Mouse (Mus musculus) c-Kit-positive CD71-negative TER-119-negative erythroid progenitor cells, embryonic 14.5 days (primary cell): ENCODE data around the gene Abcc1.

Source experiments
- DNase-seq: peaks from one replicate; pipeline ENCODE4 v3.0.0-alpha.2; 2013; ENCODE audit warnings: low read depth

The Abcc1 gene

GRCm38 (mm10) chr16:14361362-14362098, at the start of gene Abcc1:
TSS of gene Abcc1 (plus strand) at chr16:14361558.
- DNase-seq = no peak

GRCm38 (mm10) chr16:14312914-14313313, 48.4 kb upstream of the Abcc1 start:
- DNase-seq = no peak

GRCm38 (mm10) chr16:14316884-14317876, 44.2 kb upstream of the Abcc1 start, which contains the start of gene Fopnl:
TSS of gene Fopnl (minus strand) at chr16:14317405.
- DNase-seq = peak; percentile 84

GRCm38 (mm10) chr16:14319681-14320080, 41.7 kb upstream of the Abcc1 start:
- no peak for DNase-seq

- no peak for DNase-seq
These were observed 40.9 kb upstream of the Abcc1 start for GRCm38 (mm10) chr16:14320494-14320893.

- DNase-seq = no peak
These were observed 33.2 kb upstream of the Abcc1 start for GRCm38 (mm10) chr16:14328156-14328555.

- no peak for DNase-seq
These were observed 16.4 kb upstream of the Abcc1 start for GRCm38 (mm10) chr16:14344967-14345366.

GRCm38 (mm10) chr16:14351571-14351970, 9.8 kb upstream of the Abcc1 start:
- no peak for DNase-seq

- DNase-seq = no peak
These were observed 9.1 kb upstream of the Abcc1 start for GRCm38 (mm10) chr16:14352234-14352633.

GRCm38 (mm10) chr16:14352663-14353062, 8.7 kb upstream of the Abcc1 start:
- no peak for DNase-seq

GRCm38 (mm10) chr16:14357859-14358258, 3.5 kb upstream of the Abcc1 start:
- DNase-seq = no peak

GRCm38 (mm10) chr16:14358531-14358930, 2.8 kb upstream of the Abcc1 start:
- no peak for DNase-seq

- no peak for DNase-seq
These were observed 427 bp upstream of the Abcc1 start for GRCm38 (mm10) chr16:14360931-14361330.

- DNase-seq = no peak
These were observed 902 bp downstream of the Abcc1 start for GRCm38 (mm10) chr16:14362099-14362820.

- no peak for DNase-seq
These were observed 2.1 kb downstream of the Abcc1 start for GRCm38 (mm10) chr16:14363496-14363895.

- no peak for DNase-seq
These were observed 2.7 kb downstream of the Abcc1 start for GRCm38 (mm10) chr16:14364066-14364465.

GRCm38 (mm10) chr16:14365457-14365856, 4.1 kb downstream of the Abcc1 start:
- no peak for DNase-seq

GRCm38 (mm10) chr16:14366017-14366416, 4.7 kb downstream of the Abcc1 start:
- DNase-seq = no peak

GRCm38 (mm10) chr16:14371367-14371766, 10.0 kb downstream of the Abcc1 start:
- DNase-seq = no peak

- DNase-seq = no peak
These were observed 11.0 kb downstream of the Abcc1 start for GRCm38 (mm10) chr16:14372382-14372781.

GRCm38 (mm10) chr16:14372817-14373301, 11.5 kb downstream of the Abcc1 start:
- no peak for DNase-seq

GRCm38 (mm10) chr16:14375942-14376341, 14.6 kb downstream of the Abcc1 start:
- no peak for DNase-seq
